ENCODE assay signal across 8 mouse cellular contexts in the genomic region with DNA sequence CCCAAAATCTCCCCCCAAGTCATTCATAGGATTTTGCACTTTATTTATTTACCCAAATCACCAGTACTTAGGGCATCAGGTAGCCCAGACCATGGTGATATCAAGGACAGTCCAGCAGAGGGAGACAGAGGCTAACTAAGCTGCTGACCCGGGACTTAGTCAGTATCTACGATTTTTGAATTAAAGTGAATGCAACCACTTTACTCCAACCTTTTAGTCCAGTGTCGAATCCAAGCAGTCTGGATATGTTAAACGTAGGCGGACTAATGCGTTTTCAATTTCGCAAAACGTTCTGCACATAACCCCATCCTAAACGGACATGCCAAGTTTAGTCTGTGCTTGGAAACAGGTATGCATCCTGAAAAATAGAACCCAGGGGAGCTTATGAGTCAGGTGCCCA. TPM values are rescaled to one million over a fixed set of nuclear protein-coding genes. Genes with fewer than 3 reads are reported as not detected.
A peak's percentile ranks its signal among the peaks of the same experiment; 100 is the strongest.
DNase-seq lines count a peak whose midpoint lies in the region; ATAC-seq lines count a peak whose summit lies in the region.

No protein-coding gene starts in this region.

- 0 out of 2 replicates have a peak overlapping the region, but pooled peaks have one; percentile 61 for H3K4me3 ChIP-seq in midbrain, embryonic 11.5 days (ENCODE audit: low read depth, low read length)
- peak overlapping the region; percentile 62 for H3K4me3 ChIP-seq in stomach, embryonic 15.5 days (replicated peaks)

- DNase-seq in 3T3-L1 (ENCODE audit: low read depth, low spot score) = peak; percentile 13
- DNase-seq in ZHBTc4 (ENCODE audit: low read depth, low spot score) = peak; percentile 79
- DNase-seq in cerebellum, postnatal 4 days (ENCODE audit: low spot score in 2 of 2) = peak; percentile 37 to 72
- peak; percentile 55 for DNase-seq in gastrocnemius, postnatal 10 days
- DNase-seq in hindlimb bud, embryonic 11.5 days (ENCODE audit: extremely low spot score, low read depth, low spot score) = peak; percentile 67
- DNase-seq in left cerebral cortex, adult 8-10 months (ENCODE audit: low spot score in 2 of 2) = peak; percentile 9 to 34
- peak; percentile 95 for DNase-seq in midbrain, embryonic 11.5 days (ENCODE audit: low spot score, missing footprints)

- no peak overlapping the region for H3K27ac ChIP-seq in midbrain, embryonic 11.5 days (ENCODE audit: low read depth, low read length)
- H3K27ac ChIP-seq in stomach, embryonic 15.5 days = no peak overlapping the region

- no peaks in the 10 kb centered on the region for H3K9me3 ChIP-seq in midbrain, embryonic 11.5 days (ENCODE audit: control insufficient read depth, low read length)
- H3K9me3 ChIP-seq in stomach, embryonic 15.5 days = no peaks in the 10 kb centered on the region

- no peak for ATAC-seq in midbrain, embryonic 11.5 days (ENCODE audit: low FRiP score)
- no peak; the same call in 1 of the 2 replicates for ATAC-seq in stomach, embryonic 15.5 days (ENCODE audit: insufficient read depth, low FRiP score, low read depth)

- H3K9ac ChIP-seq in midbrain, embryonic 11.5 days (ENCODE audit: low read length) = no peak overlapping the region
- no peak overlapping the region for H3K9ac ChIP-seq in stomach, embryonic 15.5 days

- 6% methylated on average over 9 of the region's 9 CpGs for WGBS in midbrain, embryonic 11.5 days
- 4% methylated on average over 9 of the region's 9 CpGs for WGBS in stomach, embryonic 15.5 days

- peaks cover 19% of the 10 kb centered on the region for H3K27me3 ChIP-seq in midbrain, embryonic 11.5 days (ENCODE audit: control insufficient read depth, insufficient read depth, low read length)
- H3K27me3 ChIP-seq in stomach, embryonic 15.5 days (replicated peaks) = peaks cover 21% of the 10 kb centered on the region

- H3K4me2 ChIP-seq in midbrain, embryonic 11.5 days = peak overlapping the region; percentile 92; the same call in 1 of the 2 replicates
- H3K4me2 ChIP-seq in stomach, embryonic 15.5 days = peak overlapping the region; percentile 94

- H3K4me1 ChIP-seq in midbrain, embryonic 11.5 days (ENCODE audit: control insufficient read depth, insufficient read depth, low read length) = peaks cover 13% of the 10 kb centered on the region
- H3K4me1 ChIP-seq in stomach, embryonic 15.5 days = peaks cover 8% of the 10 kb centered on the region; the same call in 1 of the 2 replicates

- H3K36me3 ChIP-seq in midbrain, embryonic 11.5 days (ENCODE audit: control insufficient read depth, insufficient read depth, low read length) = no peaks in the 10 kb centered on the region
- no peaks in the 10 kb centered on the region for H3K36me3 ChIP-seq in stomach, embryonic 15.5 days

RNA-seq across cellular contexts. Expression of a gene that starts 0.6 kb away (rescaled TPM):
- total RNA-seq in gastrocnemius, postnatal 10 days (2021) = under 1 TPM in 1 of 2 experiments, not detected in 1; 0.38 TPM
- total RNA-seq in left cerebral cortex, adult 8-10 months (2022) = 1 to 10 TPM; 1.2 to 1.7 (median 1.4) TPM
- not detected in 2 replicates for polyA plus RNA-seq in midbrain, embryonic 11.5 days (2014; fragmentation: Nextera tagmentation; extraction: Ambion mirVana)
- polyA plus RNA-seq in stomach, embryonic 15.5 days (2015; fragmentation: Nextera tagmentation; extraction: Ambion mirVana) = 1.7 and 2.0 TPM in 2 replicates

Comparison
In these comparisons a context has a peak if more than half of its experiments do, and no peak if none do; other contexts are left out.
1. DNase-seq: peak in every context shown above with its lines; median percentile 95 in midbrain, embryonic 11.5 days; 79 in ZHBTc4; 67 in hindlimb bud, embryonic 11.5 days; 55 in gastrocnemius, postnatal 10 days; 54 in cerebellum, postnatal 4 days; 22 in left cerebral cortex, adult 8-10 months; 13 in 3T3-L1.